Mouse (Mus musculus) limb, embryonic 11.5 days (tissue): Measurements from ENCODE around the gene Fcer1g. TPM values are rescaled to one million over a fixed set of nuclear protein-coding genes. Genes with fewer than 3 reads are reported as not detected.
A peak's percentile ranks its signal among the peaks of the same experiment; 100 is the strongest.

Experiments used
- ATAC-seq: fragments of 200-750 bp; cut with Nextera tagmentation; 2 replicates; pipeline ENCODE4 v1.8.0; 2017; ENCODE audit warnings: low read depth; ENCODE audit not compliant: insufficient number of reproducible peaks, low FRiP score, low TSS enrichment
- DNase-seq: peaks from one replicate; pipeline ENCODE4 v3.0.0-alpha.2; 2015; ENCODE audit warnings: low spot score
- H3K27ac ChIP-seq: fragments of 300-500 bp; sonication (generic); replicated peaks from 2 replicates; pipeline ENCODE4 v1.5.1; 2014; ENCODE audit warnings: low read depth, mild to moderate bottlenecking, low read length
- H3K27me3 ChIP-seq: fragments of 300-500 bp; sonication (generic); 2 replicates; pipeline ENCODE4 v1.6.1; 2014; ENCODE audit warnings: mild to moderate bottlenecking, low read length, mixed read lengths; ENCODE audit not compliant: control insufficient read depth, insufficient read depth
- H3K36me3 ChIP-seq: fragments of 300-500 bp; sonication (generic); 2 replicates; pipeline ENCODE4 v1.6.1; 2014; ENCODE audit warnings: mild to moderate bottlenecking, low read length, moderate library complexity, mixed read lengths; ENCODE audit not compliant: control insufficient read depth, insufficient read depth
- H3K4me1 ChIP-seq: fragments of 300-500 bp; sonication (generic); 2 replicates; pipeline ENCODE4 v1.6.1; 2014; ENCODE audit warnings: low read length, mixed read lengths; ENCODE audit not compliant: control insufficient read depth, insufficient read depth
- H3K4me2 ChIP-seq: fragments of 300-500 bp; sonication (generic); 2 replicates; pipeline ENCODE4 v1.6.1; 2014; ENCODE audit warnings: low read depth, mild to moderate bottlenecking, moderate library complexity; ENCODE audit not compliant: severe bottlenecking
- H3K4me3 ChIP-seq: fragments of 300-500 bp; sonication (generic); 2 replicates; pipeline ENCODE4 v1.5.1; 2014; ENCODE audit warnings: low read depth, low read length
- H3K9ac ChIP-seq: fragments of 300-500 bp; sonication (generic); 2 replicates; pipeline ENCODE4 v1.6.1; 2014; ENCODE audit warnings: mild to moderate bottlenecking, low read length
- H3K9me3 ChIP-seq: fragments of 300-500 bp; sonication (generic); 2 replicates; pipeline ENCODE4 v1.6.1; 2016; ENCODE audit warnings: low read length; ENCODE audit not compliant: control insufficient read depth
- WGBS: fragments of 180-500 bp; shearing (Covaris S2); extraction: QIAGEN DNeasy Blood & Tissue Kit; methylation state at CpG from one replicate; pipeline ENCODE4 v1.1.7; 2014; 5-methylcytosine and 5-hydroxymethylcytosine counted together
- polyA plus RNA-seq: library from polyadenylated mRNA; unstranded; fragments of >200 nt; fragmentation: Nextera tagmentation; extraction: Ambion mirVana; gene quantifications from 2 replicates; pipeline ENCODE4 v1.2.1, GENCODE M21; 2014

Gene Fcer1g
- polyA plus RNA-seq, 1 experiment from 2014 or later, result 13.2 TPM

DNA sequence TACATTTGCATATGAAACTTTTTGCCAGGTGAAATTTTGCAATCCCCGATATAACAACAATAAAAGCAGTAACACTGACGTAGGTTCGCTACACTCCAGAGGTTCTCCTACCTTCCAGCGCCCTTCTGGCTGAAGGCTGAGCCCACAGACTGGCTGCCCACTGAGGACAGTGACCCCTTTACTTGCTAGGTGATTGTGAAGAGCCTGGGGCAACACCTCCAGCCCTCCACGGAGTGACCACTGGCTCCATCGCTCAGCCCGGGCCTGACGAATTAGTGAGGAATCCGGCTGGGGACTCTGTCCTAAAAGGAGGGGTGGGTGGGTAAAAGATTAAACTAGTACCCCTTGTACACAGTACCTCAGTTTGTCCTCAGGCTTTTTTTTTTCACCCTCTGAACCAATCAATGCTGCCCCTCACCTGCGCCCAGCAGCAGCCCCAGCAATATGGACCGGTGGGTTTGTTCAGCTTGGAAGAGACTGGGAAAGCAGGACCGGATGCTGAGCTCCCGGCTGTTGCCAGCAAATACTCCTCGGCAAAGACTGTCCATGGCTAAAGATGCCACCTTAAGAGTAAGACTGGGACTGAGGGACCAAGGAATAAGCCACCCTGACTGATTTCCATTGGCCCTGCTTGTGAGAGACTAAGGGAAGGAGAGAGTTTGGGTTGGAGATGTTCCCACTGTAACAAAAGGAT lies 45.0 kb upstream of the Fcer1g start:
- Histone ChIP-seq H3K4me3 (no peak overlapping the region), H3K9ac (peak overlapping the region; percentile 73; the same call in 1 of the 2 replicates), H3K4me2 (no peak overlapping the region; the same call in 1 of the 2 replicates), H3K27me3 (no peaks in the 10 kb centered on the region), H3K27ac (no peak overlapping the region), H3K36me3 (peaks cover 24% of the 10 kb centered on the region), H3K9me3 (no peaks in the 10 kb centered on the region), H3K4me1 (peaks cover 14% of the 10 kb centered on the region)
- ATAC-seq (no peak), DNase-seq (no peak)
- 88% methylated on average over 14 of the region's 14 CpGs for WGBS

DNA sequence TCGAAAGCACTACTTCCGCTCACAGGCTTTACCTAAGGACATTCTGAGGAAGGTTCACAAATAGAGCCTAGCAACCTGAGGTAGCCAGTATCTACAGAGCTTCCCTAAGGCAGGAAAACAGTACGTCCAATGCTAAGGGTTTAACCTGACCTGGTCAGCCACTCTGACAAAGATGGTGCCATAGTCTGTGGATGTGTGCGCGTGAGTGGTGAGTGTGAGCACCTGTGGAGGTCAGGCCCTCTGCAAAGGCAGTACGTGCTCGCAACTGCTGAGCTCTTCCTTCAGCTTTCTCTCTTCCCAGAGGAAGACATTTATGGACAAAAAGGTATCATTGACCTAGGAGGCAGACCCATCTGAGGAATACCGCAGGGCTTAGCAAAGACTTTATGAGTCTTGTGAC lies 44.3 kb upstream of the Fcer1g start:
- Histone ChIP-seq H3K27me3 (no peaks in the 10 kb centered on the region), H3K9ac (no peak overlapping the region), H3K4me2 (no peak overlapping the region), H3K4me1 (peaks cover 14% of the 10 kb centered on the region), H3K4me3 (no peak overlapping the region), H3K27ac (no peak overlapping the region), H3K36me3 (peaks cover 25% of the 10 kb centered on the region), H3K9me3 (no peaks in the 10 kb centered on the region)
- WGBS, result 91% methylated on average over 8 of the region's 8 CpGs
- ATAC-seq, result no peak
- no peak for DNase-seq

DNA sequence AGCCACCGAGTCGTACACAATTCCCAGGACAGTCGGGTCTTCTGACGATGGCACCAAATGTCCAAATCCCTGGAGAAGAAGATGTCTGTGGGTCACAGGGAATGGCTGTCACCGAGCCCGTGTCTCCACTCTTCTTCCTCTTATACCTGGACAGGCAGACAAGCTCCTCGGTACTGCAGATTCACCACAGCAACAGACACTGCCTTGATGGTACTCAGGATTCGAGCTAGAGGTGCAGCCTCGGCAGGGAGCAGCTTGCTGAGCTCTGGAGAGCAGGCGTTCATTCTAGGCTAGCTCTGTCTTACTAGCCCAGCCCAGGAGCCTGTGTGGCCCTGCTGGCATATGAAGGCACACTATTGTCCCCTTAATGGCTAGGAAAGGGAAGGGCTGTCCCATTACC lies 43.6 kb upstream of the Fcer1g start:
- 81% methylated on average over 10 of the region's 10 CpGs for WGBS
- Histone ChIP-seq H3K27me3 (no peaks in the 10 kb centered on the region), H3K9me3 (no peaks in the 10 kb centered on the region), H3K27ac (no peak overlapping the region), H3K9ac (no peak overlapping the region), H3K4me3 (no peak overlapping the region), H3K4me1 (peaks cover 14% of the 10 kb centered on the region), H3K36me3 (peaks cover 28% of the 10 kb centered on the region), H3K4me2 (0 out of 2 replicates have a peak overlapping the region, but pooled peaks have one; percentile 13)
- DNase-seq (no peak), ATAC-seq (no peak)

DNA sequence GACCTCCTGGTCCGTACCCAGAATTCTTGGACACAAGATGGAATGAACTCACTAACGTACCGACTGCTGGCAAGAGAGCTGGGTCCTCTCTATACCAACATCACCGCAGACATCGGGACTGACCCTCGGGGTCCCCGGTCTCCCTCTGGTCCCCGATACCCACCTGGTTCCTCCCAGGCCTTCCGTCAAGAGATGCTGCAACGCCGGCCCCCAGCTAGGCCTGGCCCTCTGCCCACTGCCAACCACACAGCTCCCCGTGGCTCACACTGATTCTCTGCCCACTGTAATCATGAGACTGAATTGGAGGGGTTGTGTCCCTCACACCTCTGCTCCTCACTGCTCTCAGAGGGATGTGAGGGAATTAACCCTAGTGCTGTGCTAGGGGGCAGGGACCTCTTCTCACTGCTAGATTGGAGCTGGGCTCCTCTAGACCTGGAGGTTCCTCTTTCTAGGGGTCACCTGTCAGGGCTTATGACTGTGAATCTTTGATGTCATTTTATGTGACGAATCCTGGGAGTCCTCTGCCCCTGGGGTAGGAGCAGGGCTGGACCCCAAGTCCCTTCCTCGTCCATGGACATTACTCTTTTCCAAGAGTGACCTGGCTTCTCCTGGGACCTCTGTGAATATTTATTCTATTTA lies 42.1 kb upstream of the Fcer1g start:
- DNase-seq (no peak), ATAC-seq (no peak)
- H3K4me2 ChIP-seq, result no peak overlapping the region
- H3K9me3 ChIP-seq, result no peaks in the 10 kb centered on the region
- no peak overlapping the region for H3K9ac ChIP-seq
- WGBS, result 95% methylated on average over 14 of the region's 14 CpGs
- peaks cover 28% of the 10 kb centered on the region for H3K36me3 ChIP-seq
- H3K27ac ChIP-seq, result no peak overlapping the region
- no peaks in the 10 kb centered on the region for H3K27me3 ChIP-seq
- H3K4me3 ChIP-seq, result no peak overlapping the region
- peaks cover 9% of the 10 kb centered on the region for H3K4me1 ChIP-seq

DNA sequence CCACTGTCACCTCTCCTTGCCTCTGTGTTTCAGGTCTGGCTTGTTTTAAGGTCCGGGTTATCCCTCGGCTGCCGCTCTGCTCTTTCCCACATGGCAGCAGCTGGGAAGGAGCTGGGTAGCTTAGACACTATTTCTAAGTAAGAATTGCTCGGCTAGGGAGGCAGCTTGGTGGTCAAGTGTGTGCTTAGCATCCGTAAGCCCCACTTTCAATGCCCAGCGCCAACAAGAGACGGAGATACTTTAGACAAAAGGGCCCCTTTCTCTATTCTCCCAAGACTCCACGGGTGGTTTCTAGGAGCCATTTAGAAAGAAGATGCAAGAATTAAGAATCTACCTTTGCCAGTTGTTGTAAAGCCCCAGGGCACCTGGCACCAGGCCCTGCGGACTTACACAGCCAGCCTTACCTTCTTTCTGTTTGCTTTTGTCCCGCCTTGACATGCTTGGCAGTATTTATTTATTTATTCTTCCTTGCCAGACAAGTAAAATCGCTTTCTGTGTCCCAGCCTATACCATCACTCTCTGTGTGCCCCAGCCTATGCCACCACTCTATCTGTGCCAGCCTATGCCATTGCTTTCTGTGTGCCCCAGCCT lies 41.1 kb upstream of the Fcer1g start:
- Histone ChIP-seq H3K9ac (no peak overlapping the region), H3K4me3 (no peak overlapping the region), H3K4me1 (peaks cover 13% of the 10 kb centered on the region), H3K4me2 (no peak overlapping the region), H3K27ac (no peak overlapping the region), H3K27me3 (no peaks in the 10 kb centered on the region), H3K9me3 (no peaks in the 10 kb centered on the region), H3K36me3 (peaks cover 28% of the 10 kb centered on the region)
- DNase-seq (no peak), ATAC-seq (no peak)
- 94% methylated on average over 11 of the region's 11 CpGs for WGBS

- Histone ChIP-seq H3K27me3 (no peaks in the 10 kb centered on the region), H3K4me3 (no peak overlapping the region), H3K27ac (no peak overlapping the region), H3K4me1 (peaks cover 6% of the 10 kb centered on the region), H3K4me2 (no peak overlapping the region), H3K9me3 (no peaks in the 10 kb centered on the region), H3K9ac (no peak overlapping the region), H3K36me3 (peaks cover 28% of the 10 kb centered on the region)
- DNase-seq, result no peak
- WGBS, result 93% methylated on average over 12 of the region's 12 CpGs
- ATAC-seq, result no peak
Measured at GRCm38 (mm10) chr1:171274171-171274570, 40.0 kb upstream of the Fcer1g start.

DNA sequence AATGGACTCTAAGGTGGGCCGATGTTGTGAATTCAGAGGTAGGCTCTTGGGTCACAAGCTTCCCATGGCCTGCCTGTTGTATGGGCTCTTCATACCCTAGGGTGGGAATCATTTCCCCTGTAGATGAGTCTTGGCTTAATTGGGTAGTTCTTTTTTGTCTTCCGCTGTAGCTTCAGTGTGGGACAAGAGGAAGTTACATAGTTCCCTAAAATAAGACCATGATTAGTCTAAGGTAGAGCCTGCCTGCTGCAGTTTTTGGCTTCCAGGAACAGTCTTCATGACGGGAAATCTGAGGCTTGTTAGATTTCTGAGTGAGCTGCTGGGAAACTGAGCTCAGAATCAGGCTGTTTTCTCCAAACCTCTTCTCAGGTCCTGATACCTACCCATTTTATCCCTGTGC lies 37.9 kb upstream of the Fcer1g start:
- Histone ChIP-seq H3K27ac (no peak overlapping the region), H3K4me3 (no peak overlapping the region), H3K9ac (no peak overlapping the region), H3K36me3 (peaks cover 22% of the 10 kb centered on the region), H3K27me3 (no peaks in the 10 kb centered on the region), H3K4me1 (peaks cover 6% of the 10 kb centered on the region), H3K9me3 (no peaks in the 10 kb centered on the region), H3K4me2 (no peak overlapping the region)
- ATAC-seq (no peak), DNase-seq (no peak)
- WGBS, result 88% methylated on average over 3 of the region's 3 CpGs

DNA sequence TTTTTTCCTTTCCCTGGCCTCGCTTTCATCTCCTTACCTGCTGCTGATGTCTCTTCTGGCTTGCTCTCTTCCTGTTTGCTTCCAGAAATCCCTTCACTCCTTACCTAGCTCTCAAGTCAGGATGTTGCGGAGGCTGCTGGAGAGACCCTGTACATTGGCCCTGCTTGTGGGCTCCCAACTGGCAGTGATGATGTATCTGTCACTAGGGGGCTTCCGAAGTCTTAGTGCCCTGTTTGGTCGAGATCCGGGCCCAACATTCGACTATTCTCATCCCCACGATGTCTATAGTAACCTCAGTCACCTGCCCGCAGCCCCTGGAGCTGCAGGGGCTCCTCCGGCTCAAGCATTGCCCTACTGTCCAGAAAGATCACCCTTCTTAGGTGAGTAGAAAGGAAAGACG lies 37.5 kb upstream of the Fcer1g start:
- peaks cover 20% of the 10 kb centered on the region for H3K36me3 ChIP-seq
- H3K4me2 ChIP-seq, result peak overlapping the region; percentile 91; the same call in 1 of the 2 replicates
- 76% methylated on average over 10 of the region's 10 CpGs for WGBS
- peaks cover 6% of the 10 kb centered on the region for H3K4me1 ChIP-seq
- no peaks in the 10 kb centered on the region for H3K9me3 ChIP-seq
- H3K4me3 ChIP-seq, result no peak overlapping the region
- no peak overlapping the region for H3K27ac ChIP-seq
- DNase-seq, result no peak
- ATAC-seq, result no peak
- no peak overlapping the region for H3K9ac ChIP-seq
- no peaks in the 10 kb centered on the region for H3K27me3 ChIP-seq
